Mouse (Mus musculus) inflammation-experienced regulatory T-cells, adult 6 months (primary cell): ENCODE results near the gene Exph5. TPM values are rescaled to one million over a fixed set of nuclear protein-coding genes. Genes with fewer than 3 reads are reported as not detected.

Experiments used
- ATAC-seq: one replicate; pipeline ENCODE4 v1.8.0; 2017
- polyA plus RNA-seq, 3 experiments: library from polyadenylated mRNA; unstranded; fragments of 100-300 nt; shearing (Covaris generic); gene quantifications; one replicate each; pipeline ENCODE4 v1.2.1; 2017

Gene Exph5
- polyA plus RNA-seq, 3 experiments from 2014 or later = 0.39 to 0.95 (median 0.84) TPM

GRCm38 (mm10) chr9:53409427-53409826 is 108.0 kb downstream of the Exph5 start:
- ATAC-seq = no peak

DNA sequence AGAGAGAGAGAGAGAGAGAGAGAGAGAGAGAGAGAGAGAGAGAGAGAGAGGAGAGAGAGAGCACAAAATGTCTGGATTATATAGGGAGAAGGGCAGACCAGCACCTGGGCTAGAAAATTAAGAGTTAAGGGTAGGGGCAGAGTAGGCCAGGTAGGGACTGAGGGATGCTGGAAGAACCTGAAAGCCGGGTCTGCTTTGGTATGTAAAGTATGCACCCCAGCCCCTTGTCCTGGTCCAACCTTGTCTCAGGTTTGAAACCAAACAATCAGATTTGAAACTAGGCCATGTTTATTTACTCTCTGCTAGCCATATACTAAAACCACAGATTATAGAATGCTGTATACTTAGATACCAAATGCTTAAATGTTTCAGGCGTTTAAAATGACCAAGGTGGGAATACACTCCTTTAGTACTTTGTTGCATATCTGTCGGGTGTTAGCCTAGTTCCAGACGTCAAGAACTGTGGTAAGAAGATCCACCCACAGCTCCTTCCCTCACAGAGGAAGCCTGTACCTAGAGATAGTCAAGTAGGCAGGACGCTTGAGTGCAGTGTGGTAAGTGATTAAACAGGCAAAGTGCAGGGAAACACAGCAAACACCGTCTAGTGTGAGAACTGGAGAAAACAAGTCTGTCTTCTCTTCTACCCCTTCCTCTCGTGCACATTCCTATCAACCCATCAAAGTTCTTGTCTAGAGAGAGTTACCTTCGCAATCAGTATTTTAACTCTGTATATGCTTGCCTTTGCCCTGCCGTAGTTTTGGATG is 120.8 kb downstream of the Exph5 start:
- no peak for ATAC-seq

DNA sequence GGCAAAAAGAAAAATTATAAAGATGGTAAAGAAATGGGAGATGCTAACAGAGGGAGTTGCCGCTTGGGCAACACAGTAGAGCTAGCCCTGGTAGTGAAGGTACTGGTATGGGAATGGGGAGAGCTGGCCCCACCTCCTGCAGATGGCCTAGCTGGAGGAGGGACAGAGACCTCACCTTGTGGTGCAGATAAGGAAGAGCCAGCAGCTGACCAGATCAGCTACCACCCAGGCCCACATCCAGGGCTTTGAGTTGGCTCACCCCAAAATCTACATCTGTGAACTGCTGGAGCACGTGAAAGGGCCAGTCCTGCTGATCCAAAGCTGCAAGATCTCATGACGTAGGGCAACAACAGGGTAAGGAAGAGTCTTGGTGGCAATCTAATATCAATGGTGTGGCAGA is 125.3 kb downstream of the Exph5 start:
- ATAC-seq = no peak

Other genes with a start within 250 kb of the Exph5 start
- 10 to 100 TPM; 40.1 to 65.0 (median 54.7) TPM for gene Ddx10, start 53.6 kb upstream of the Exph5 start, polyA plus RNA-seq
- 1 to 10 TPM; 1.6 to 2.2 (median 2.1) TPM for gene Kdelc2, start 82.4 kb downstream of the Exph5 start, polyA plus RNA-seq
- gene 4930550C14Rik, start 100.7 kb downstream of the Exph5 start, polyA plus RNA-seq = under 1 TPM; 0.78 to 0.95 (median 0.81) TPM
- gene Atm, start 235.1 kb downstream of the Exph5 start, polyA plus RNA-seq = 10 to 100 TPM; 23.2 to 33.6 (median 28.9) TPM
- 10 to 100 TPM; 12.5 to 18.0 (median 13.2) TPM for gene Npat, start 235.4 kb downstream of the Exph5 start, polyA plus RNA-seq